Mouse (Mus musculus): Measurements from ENCODE around the gene 1700042G07Rik.
"Not testable (repeated sequence)": the region's sequence is repeated elsewhere in the genome, so short reads cannot be mapped to it uniquely, and the experiment has no call there.

Gene 1700042G07Rik

DNA sequence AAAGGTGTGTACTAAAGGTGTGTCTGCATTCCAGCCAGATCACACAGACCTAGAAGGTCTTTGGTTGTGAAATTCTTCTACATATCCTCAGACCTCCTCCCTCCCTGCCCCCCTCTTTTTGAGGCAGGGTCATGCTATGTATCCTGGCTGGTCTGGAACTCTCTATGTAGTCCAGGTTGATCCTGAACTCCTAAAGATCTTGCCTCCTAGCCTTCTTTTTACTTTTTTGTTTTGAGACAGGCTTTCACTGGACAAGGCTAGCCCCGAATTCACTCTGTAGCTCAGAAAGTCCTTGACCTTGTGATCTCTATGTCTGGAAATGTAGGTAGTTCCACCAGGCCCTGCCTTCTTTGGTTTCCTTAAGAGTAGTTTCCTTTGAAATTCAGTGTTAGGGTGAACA is 35.7 kb downstream of the 1700042G07Rik start:
- DNase-seq (ENCODE audit: low spot score in 2 of 2), result no peak

DNA sequence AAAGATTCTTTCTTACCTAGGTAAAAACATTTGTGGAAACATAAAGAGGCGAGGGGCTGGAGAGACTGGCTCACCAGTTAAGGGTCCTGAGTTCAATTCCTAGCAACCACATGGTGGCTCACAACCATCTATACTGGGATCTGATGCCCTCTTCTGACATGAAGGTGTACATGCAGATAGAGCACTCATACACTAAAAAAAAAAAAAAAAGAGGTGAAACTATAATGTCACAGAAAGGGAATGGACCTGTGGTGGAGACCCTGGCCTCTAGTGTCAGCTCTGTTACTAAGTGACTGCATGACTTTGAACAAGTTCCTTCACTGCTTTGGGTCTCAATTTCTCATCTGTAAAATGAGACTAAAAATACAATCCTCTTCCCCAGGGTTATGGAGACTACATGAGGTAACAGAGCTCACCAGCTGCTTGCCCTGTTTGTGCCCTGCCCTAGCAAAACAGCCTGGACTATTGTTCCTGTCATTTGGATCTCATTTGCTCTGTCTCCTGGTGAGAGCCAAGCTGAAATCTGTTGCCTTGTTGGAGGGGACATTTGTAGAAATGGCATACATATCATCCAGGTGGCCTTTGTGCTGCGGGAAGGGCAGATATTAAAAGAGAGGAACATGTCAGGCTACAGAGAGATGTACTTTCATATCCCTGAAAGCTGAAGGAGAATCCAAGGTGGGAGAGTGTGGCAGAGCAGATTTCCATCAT is 42.9 kb downstream of the 1700042G07Rik start:
- DNase-seq (ENCODE audit: low spot score in 2 of 2), result no peak

DNA sequence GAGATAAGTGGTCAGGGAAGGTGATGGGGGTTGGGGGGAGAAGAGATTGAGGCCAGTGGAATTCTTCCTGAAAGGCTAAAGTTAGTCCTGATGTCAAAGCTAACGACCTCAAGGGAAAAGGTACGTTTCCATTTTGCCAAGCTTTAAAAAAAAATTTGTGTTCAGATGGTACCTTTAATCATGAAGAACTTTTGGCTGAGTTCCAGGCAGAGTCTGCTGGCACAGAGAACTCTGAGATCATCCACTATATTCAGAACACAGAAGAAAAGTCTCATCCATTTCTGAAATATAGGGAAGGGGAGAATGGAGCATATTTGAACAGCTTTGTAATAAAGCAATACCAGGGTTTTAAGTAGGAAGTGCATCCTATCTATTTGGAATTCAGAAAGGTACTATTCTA is 43.9 kb downstream of the 1700042G07Rik start:
- DNase-seq (ENCODE audit: low spot score in 2 of 2), result no peak

DNA sequence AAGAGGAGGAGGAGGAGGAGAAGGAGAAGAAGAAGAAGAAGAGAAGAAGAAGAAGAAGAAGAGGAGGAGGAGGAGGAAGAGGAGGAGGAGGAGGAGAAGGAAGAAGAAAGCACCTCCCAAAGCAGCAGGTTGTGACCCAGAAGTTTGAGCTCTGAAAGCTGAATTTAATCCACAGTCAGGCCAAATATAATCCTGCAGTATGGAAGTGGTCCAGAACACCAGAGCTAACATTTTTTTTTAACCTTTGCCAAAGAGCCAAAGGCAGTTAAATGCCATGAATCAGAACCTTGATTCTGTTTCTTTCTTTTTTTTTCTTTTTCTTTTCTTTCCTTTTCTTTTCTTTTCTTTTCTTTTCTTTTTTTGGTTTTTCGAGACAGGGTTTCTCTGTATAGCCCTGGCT is 44.5 kb downstream of the 1700042G07Rik start:
- DNase-seq (ENCODE audit: low spot score in 2 of 2), result not testable (repeated sequence)

DNA sequence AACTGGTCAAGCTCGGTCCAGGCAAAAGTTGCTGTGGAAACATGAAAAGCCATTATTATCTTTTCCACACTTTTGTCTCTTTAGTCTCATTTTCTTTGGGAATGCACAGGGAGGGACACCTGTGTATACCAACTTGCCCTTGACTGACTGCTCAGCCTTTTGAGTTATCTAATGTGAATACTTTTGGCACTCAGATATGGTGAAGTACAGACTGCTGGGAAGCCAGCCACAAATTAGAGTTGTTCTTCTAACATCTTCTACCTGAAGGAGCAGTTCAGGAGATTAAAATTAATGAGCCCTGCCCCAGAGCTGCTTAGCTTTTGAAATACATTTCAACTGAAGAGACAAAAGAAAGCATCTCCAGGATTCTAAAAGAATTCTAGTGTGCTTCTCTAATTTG is 45.9 kb downstream of the 1700042G07Rik start:
- DNase-seq (ENCODE audit: low spot score in 2 of 2), result no peak

DNA sequence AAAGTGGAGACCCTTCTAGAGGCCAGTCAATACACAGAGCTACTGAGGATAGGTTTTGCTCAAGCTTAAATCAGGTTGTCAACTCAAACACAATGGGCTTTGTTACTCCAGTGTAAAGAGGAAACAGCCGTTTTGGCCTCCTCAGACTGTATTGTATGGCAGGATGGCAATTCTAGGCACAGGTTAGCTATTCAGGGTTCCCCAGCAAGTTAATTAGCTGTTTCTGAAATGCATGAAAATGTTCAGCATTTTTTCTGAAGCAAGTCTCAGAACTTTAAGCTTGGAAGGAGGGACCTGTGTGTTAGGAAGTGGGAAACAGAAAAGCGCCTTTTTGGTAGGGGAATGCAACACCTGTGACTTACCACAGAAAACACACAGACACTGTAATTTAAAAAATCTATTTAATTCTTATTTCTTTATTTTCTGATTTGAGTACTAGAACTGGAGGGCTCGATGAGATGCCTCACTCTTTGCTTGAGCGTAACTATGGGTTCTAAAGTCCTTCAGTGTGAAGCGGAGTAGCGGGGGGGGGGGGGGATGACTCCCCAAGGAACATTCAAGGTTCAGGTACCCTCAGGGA is 47.0 kb downstream of the 1700042G07Rik start:
- DNase-seq (ENCODE audit: low spot score in 2 of 2), result no peak

DNA sequence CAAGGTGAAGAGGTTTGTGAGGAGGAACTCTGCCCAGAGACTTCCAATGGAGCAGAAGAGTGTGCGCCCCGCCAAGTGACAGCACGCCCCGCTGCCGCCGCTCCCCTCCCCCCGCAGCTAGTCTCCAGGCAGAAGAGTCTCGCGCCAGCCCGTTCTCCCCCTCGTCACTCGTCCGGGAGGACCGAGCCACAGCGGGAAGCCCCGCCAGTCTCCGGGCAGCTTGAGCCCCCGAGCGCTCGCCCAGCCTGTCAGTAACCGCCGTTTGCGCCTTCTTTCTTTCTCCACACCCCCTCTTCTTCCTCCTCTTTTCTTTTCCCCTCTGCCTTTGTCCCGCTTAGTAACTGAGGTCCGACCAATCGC is 47.6 kb downstream of the 1700042G07Rik start:
- DNase-seq (ENCODE audit: low spot score in 2 of 2), result peak in 1 of 2 experiments; percentile 83

DNA sequence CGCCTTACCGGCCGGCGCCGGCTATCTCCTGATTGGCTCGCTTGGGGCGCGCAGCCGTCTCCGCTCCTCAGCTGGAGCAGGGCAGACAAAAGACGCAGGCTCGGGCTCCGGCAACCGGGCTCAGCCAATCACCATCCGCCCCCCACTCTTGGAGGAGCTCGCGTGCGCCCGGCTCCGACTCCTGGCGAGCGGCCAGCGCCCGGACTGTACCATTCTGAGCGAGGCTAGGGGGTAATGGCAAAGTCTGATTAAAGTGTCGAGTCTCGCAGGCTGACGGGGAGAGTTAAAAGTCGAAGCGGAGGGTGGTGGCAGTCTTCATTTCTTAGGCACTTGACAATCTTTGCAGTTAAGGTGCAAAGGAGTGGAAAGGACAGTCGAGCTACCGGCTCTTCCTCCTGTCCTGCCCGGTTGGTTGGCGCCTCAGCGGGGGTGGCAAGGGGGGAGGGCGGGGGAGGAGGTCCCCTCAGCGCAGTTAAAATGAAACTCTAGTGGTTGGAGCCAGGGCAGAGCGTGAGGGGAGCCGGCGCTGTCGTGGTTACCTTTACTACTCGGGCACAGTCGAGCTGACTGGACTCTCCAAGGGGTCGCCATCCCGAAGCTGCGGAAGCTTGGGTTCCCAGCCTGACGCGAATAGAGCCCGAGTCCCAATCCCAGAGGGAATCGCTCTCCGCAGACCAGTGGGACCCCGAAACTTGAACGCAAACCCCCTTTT is 48.1 kb downstream of the 1700042G07Rik start, which contains the start of gene Pik3r3:
TSS of gene Pik3r3 (plus strand) at position 479 of the 712 bp plus-strand sequence.
- peak; percentile 87 to 97 for DNase-seq (ENCODE audit: low spot score in 2 of 2)

DNA sequence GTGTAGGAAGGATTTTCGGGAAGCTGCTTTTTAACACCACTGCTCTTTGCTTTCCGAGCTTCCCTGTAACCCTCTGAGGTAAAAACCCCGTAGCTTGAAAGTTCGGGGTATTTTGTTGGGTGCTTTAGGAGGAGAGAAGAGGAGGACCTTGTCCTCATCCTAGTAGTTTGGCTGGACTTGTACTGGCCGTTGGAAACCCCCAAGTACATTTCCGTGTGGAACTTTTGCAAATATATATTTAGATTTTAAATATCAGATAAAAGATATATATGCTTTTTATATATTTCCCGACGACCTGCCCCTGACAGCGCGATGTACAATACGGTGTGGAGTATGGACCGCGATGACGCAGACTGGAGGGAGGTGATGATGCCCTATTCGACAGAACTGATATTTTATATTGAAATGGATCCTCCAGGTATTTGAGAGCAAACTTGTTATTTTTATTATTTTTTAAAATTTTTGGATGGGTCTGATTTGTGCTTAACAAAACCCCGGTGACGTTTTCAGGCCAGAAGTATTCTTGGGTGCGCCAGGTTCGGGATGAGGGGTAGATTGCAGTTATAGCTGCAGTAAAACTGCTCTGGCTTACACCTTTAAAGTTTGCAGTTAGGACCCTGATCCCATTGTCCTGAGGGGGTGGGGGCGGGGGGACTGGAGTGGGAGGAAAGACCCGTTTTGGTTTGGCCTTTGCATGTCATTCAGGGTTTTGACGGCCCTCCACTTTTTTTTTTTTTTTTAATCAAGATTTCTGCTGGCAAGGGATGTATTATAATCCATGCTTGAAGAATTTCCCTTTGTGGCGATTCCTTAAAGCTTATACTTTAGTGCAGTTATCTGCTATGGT is 49.0 kb downstream of the 1700042G07Rik start:
- DNase-seq (ENCODE audit: low spot score in 2 of 2), result peak in 1 of 2 experiments; percentile 6

DNA sequence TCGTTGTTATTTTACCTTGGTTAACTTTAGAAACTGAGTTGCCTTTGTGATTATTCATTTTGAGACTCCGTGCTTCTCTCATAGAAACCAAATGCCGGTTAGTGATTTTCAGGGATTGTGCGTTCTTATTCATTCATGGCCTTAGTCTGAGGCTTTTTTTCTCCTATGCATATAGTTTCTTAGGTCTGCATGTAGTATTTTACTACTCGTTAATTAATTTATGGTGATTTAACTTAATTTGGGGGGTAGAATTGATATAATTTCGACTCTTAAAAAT is 49.6 kb downstream of the 1700042G07Rik start:
- no peak for DNase-seq (ENCODE audit: low spot score in 2 of 2)
